Mouse (Mus musculus): ENCODE data around the gene Cela1. TPM values are rescaled to one million over a fixed set of nuclear protein-coding genes. Genes with fewer than 3 reads are reported as not detected.

Cela1 gene
- polyA plus RNA-seq, 1 experiment, result 5,688 TPM

DNA sequence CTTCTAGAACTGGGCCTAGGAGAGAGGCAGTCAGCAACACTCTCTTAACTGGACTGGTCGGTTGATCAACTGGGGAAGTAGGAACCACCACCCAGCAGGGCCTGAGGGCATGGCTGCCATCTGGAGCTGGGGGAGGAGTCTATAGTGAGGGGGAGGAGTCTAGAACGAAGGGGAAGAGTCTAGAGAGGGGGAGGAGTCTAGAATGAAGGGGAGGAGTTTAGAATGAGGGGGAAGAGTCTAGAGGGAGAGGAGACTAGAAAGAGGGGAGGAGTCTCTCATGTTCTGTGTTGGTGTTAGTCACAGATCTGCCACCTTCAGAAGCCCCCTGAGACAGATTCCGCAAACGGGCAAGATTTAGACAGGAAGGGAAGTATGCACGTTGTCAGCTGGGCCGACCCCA lies 11.7 kb upstream of the Cela1 start:
- H3K4me3 ChIP-seq (ENCODE audit: extremely low read depth, insufficient read depth, insufficient read length), result no peak overlapping the region
- peaks cover 11% of the 10 kb centered on the region; the same call in 1 of the 2 replicates for H3K4me1 ChIP-seq (ENCODE audit: control insufficient read depth, insufficient read depth, insufficient read length)
- 47% methylated on average over 6 of the region's 6 CpGs for WGBS
- H3K27me3 ChIP-seq (ENCODE audit: control insufficient read depth, insufficient read depth, low read length), result no peaks in the 10 kb centered on the region
- DNase-seq (ENCODE audit: low read depth in 1 of 2, low spot score in 2 of 2), result no peak
- H3K36me3 ChIP-seq (ENCODE audit: control insufficient read depth, insufficient read depth, low read length), result peaks cover 5% of the 10 kb centered on the region
- no peak overlapping the region for H3K27ac ChIP-seq (ENCODE audit: insufficient read depth, low read length)
- no peak for TF ChIP-seq POLR2A (IDR thresholded peaks at IDR 0.05; ENCODE audit: low read depth, low read length)
- no peak for TF ChIP-seq CTCF (IDR thresholded peaks at IDR 0.05; ENCODE audit: extremely low read depth, insufficient read depth, insufficient read length, insufficient replicate concordance)

DNA sequence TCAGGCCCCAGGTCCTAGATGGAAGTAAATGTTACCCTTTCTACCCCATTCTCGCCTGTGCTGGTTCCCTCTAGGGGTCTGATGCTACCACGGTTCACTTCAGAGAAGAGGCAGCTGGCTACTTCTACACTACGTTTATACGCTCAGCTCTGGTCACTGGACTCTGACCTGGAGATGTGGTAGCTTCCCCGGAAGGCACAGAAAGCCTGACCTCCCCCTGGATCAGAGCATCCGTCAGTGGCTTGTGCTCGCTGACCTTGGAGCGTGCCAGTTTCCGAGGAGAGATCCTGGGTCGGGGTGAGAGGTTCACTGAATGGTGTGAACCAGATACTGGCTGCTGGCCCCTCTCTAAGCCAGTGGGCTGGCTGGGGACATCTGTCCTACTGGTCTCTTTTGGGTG lies 10.4 kb upstream of the Cela1 start:
- Histone ChIP-seq H3K4me1 (ENCODE audit: control insufficient read depth, insufficient read depth, insufficient read length) (peaks cover 8% of the 10 kb centered on the region; the same call in 1 of the 2 replicates), H3K36me3 (ENCODE audit: control insufficient read depth, insufficient read depth, low read length) (peaks cover 5% of the 10 kb centered on the region), H3K27me3 (ENCODE audit: control insufficient read depth, insufficient read depth, low read length) (no peaks in the 10 kb centered on the region), H3K27ac (ENCODE audit: insufficient read depth, low read length) (no peak overlapping the region), H3K4me3 (ENCODE audit: extremely low read depth, insufficient read depth, insufficient read length) (no peak overlapping the region)
- DNase-seq (ENCODE audit: low read depth in 1 of 2, low spot score in 2 of 2), result no peak
- TF ChIP-seq POLR2A (IDR thresholded peaks at IDR 0.05; ENCODE audit: low read depth, low read length) (no peak), CTCF (IDR thresholded peaks at IDR 0.05; ENCODE audit: extremely low read depth, insufficient read depth, insufficient read length, insufficient replicate concordance) (no peak)
- WGBS, result 91% methylated on average over 10 of the region's 10 CpGs

DNA sequence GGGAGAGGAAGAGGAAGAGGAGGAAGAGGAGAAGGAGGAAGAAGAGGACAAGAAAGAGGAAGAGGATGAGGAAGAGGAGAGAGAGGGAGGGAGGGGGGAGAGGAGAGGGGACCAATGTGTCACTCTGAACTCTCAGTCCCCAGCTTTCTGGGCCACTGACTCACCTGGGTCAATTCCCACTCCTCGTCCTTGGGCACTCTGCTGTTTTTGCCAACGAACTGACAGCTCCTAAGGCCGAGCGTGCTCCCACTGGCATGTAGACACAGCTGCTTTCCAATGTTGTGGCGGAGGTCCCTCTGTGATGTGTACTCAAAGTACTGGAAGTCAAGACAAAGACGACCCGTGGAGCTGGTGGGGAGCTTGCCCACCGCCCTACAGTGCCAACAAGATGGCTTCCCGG lies 6.7 kb upstream of the Cela1 start:
- Histone ChIP-seq H3K36me3 (ENCODE audit: control insufficient read depth, insufficient read depth, low read length) (peaks cover 6% of the 10 kb centered on the region), H3K4me1 (ENCODE audit: control insufficient read depth, insufficient read depth, insufficient read length) (no peaks in the 10 kb centered on the region), H3K27me3 (ENCODE audit: control insufficient read depth, insufficient read depth, low read length) (no peaks in the 10 kb centered on the region), H3K27ac (ENCODE audit: insufficient read depth, low read length) (no peak overlapping the region), H3K4me3 (ENCODE audit: extremely low read depth, insufficient read depth, insufficient read length) (no peak overlapping the region)
- DNase-seq (ENCODE audit: low read depth in 1 of 2, low spot score in 2 of 2), result no peak
- TF ChIP-seq CTCF (IDR thresholded peaks at IDR 0.05; ENCODE audit: extremely low read depth, insufficient read depth, insufficient read length, insufficient replicate concordance), result no peak
- TF ChIP-seq POLR2A (IDR thresholded peaks at IDR 0.05; ENCODE audit: low read depth, low read length), result no peak
- WGBS, result 93% methylated on average over 9 of the region's 9 CpGs

DNA sequence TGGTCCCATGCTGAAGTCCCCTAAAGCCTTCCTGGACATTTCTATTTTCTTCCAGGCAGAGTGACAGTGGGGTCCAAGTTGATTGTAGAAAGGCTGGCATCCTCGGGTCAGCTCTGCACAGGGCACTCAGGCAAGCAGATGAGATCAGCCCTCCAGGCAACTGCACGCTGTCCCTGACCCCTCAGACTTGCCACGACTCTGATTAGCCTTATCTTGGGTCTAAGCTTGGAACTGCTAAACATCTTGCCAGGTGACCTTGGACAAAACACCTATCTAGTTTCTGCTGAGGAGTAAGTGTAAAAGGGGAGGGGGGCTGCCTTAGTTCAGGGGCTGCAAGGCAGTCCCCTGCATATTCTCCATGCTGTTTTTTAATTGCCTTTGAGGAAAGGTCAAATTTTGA lies 4.3 kb upstream of the Cela1 start:
- Histone ChIP-seq H3K27me3 (ENCODE audit: control insufficient read depth, insufficient read depth, low read length) (no peaks in the 10 kb centered on the region), H3K36me3 (ENCODE audit: control insufficient read depth, insufficient read depth, low read length) (peaks cover 6% of the 10 kb centered on the region), H3K4me3 (ENCODE audit: extremely low read depth, insufficient read depth, insufficient read length) (no peak overlapping the region), H3K27ac (ENCODE audit: insufficient read depth, low read length) (no peak overlapping the region), H3K4me1 (ENCODE audit: control insufficient read depth, insufficient read depth, insufficient read length) (peaks cover 11% of the 10 kb centered on the region; the same call in 1 of the 2 replicates)
- no peak for DNase-seq (ENCODE audit: low read depth in 1 of 2, low spot score in 2 of 2)
- TF ChIP-seq CTCF (IDR thresholded peaks at IDR 0.05; ENCODE audit: extremely low read depth, insufficient read depth, insufficient read length, insufficient replicate concordance) (no peak), POLR2A (IDR thresholded peaks at IDR 0.05; ENCODE audit: low read depth, low read length) (no peak)
- WGBS, result 86% methylated on average over 3 of the region's 3 CpGs

DNA sequence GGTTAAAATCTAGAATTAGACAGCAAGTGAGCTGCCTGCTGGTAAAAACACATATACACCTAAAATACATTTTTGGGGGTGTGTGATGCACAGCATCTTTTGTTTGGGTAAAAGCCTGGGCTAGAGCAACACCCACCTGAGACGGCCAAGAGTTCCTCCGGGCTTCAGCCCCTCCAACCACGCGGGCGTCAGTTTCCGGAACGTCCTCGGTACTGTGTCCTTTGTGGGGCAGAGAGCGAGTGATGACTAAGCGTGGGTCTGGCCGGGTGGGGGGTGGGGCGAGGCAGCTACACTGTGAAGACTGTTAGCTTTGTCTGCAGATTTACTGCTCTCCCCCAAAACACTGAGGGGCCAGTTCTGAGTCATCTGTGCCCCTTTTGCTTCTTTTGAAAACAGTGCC lies 732 bp downstream of the Cela1 start:
- H3K4me1 ChIP-seq (ENCODE audit: control insufficient read depth, insufficient read depth, insufficient read length), result peaks cover 12% of the 10 kb centered on the region; the same call in 1 of the 2 replicates
- no peaks in the 10 kb centered on the region for H3K27me3 ChIP-seq (ENCODE audit: control insufficient read depth, insufficient read depth, low read length)
- TF ChIP-seq POLR2A (IDR thresholded peaks at IDR 0.05; ENCODE audit: low read depth, low read length) (no peak), CTCF (IDR thresholded peaks at IDR 0.05; ENCODE audit: extremely low read depth, insufficient read depth, insufficient read length, insufficient replicate concordance) (no peak)
- DNase-seq (ENCODE audit: low read depth in 1 of 2, low spot score in 2 of 2), result peak in 1 of 2 experiments; percentile 37
- WGBS, result 5% methylated on average over 12 of the region's 12 CpGs
- H3K4me3 ChIP-seq (ENCODE audit: extremely low read depth, insufficient read depth, insufficient read length), result no peak overlapping the region
- no peak overlapping the region for H3K27ac ChIP-seq (ENCODE audit: insufficient read depth, low read length)
- H3K36me3 ChIP-seq (ENCODE audit: control insufficient read depth, insufficient read depth, low read length), result 0 out of 2 replicates have a peak, but pooled peaks cover 1% of the 10 kb centered on the region

DNA sequence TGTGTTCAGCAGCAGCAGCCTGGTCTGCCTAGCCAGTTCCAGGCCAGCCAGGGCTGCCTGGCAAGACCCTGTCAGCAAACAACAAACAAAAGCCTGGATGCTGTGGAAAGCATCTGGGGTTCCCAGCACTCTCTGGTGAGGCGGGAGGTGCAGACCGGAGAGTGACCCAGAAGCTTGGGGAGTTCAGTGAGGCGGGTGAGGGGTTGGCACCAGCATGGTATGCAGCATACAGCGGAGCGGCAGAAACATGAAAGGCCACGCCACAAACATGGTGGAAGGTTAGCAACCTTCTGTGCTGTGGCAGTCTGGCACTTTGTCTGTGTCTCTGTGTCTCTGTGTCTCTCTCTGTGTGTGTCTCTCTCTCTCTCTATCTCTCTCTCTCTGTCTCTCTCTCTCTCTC lies 1.3 kb downstream of the Cela1 start:
- H3K27me3 ChIP-seq (ENCODE audit: control insufficient read depth, insufficient read depth, low read length), result no peaks in the 10 kb centered on the region
- no peak overlapping the region; the same call in 1 of the 2 replicates for H3K27ac ChIP-seq (ENCODE audit: insufficient read depth, low read length)
- TF ChIP-seq CTCF (IDR thresholded peaks at IDR 0.05; ENCODE audit: extremely low read depth, insufficient read depth, insufficient read length, insufficient replicate concordance) (no peak), POLR2A (IDR thresholded peaks at IDR 0.05; ENCODE audit: low read depth, low read length) (no peak)
- H3K36me3 ChIP-seq (ENCODE audit: control insufficient read depth, insufficient read depth, low read length), result 0 out of 2 replicates have a peak, but pooled peaks cover under 1% of the 10 kb centered on the region
- peaks cover 12% of the 10 kb centered on the region; the same call in 1 of the 2 replicates for H3K4me1 ChIP-seq (ENCODE audit: control insufficient read depth, insufficient read depth, insufficient read length)
- DNase-seq (ENCODE audit: low read depth in 1 of 2, low spot score in 2 of 2), result no peak
- peak overlapping the region; percentile 2; the same call in 1 of the 2 replicates for H3K4me3 ChIP-seq (ENCODE audit: extremely low read depth, insufficient read depth, insufficient read length)
- WGBS, result 81% methylated on average over 6 of the region's 6 CpGs

DNA sequence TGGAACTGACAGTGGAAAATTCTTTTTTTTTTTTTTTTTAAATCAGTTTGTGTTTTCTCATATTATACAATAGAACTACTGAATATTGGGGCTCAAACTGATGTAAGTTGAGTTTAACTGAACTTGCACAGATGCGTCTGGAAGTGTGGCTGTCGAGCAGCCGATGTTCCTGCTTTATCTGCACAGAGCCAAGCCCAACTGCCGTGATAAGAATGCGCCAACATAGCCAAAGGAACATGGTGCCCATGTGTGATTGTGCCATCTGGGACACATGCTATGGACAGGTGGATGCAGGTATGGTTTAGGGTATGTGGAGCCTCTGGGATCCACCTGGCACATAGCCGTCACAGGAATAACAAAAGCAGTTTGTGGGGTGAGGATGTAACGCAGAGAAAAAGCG lies 1.9 kb downstream of the Cela1 start:
- no peaks in the 10 kb centered on the region for H3K36me3 ChIP-seq (ENCODE audit: control insufficient read depth, insufficient read depth, low read length)
- no peaks in the 10 kb centered on the region for H3K27me3 ChIP-seq (ENCODE audit: control insufficient read depth, insufficient read depth, low read length)
- DNase-seq (ENCODE audit: low read depth in 1 of 2, low spot score in 2 of 2), result no peak
- H3K4me1 ChIP-seq (ENCODE audit: control insufficient read depth, insufficient read depth, insufficient read length), result peaks cover 12% of the 10 kb centered on the region; the same call in 1 of the 2 replicates
- no peak overlapping the region for H3K27ac ChIP-seq (ENCODE audit: insufficient read depth, low read length)
- H3K4me3 ChIP-seq (ENCODE audit: extremely low read depth, insufficient read depth, insufficient read length), result no peak overlapping the region
- WGBS, result 91% methylated on average over 8 of the region's 8 CpGs
- TF ChIP-seq POLR2A (IDR thresholded peaks at IDR 0.05; ENCODE audit: low read depth, low read length), result no peak
- TF ChIP-seq CTCF (IDR thresholded peaks at IDR 0.05; ENCODE audit: extremely low read depth, insufficient read depth, insufficient read length, insufficient replicate concordance), result no peak

Measured in spleen, adult 2 months (tissue).